Mouse (Mus musculus) C2C12 (cell line): ENCODE measurements around the gene Ap1ar. TPM values are rescaled to one million over a fixed set of nuclear protein-coding genes. Genes with fewer than 3 reads are reported as not detected.

Experiments
- H3K27me3 ChIP-seq: one replicate; pipeline ENCODE4 v1.6.1; 2011; ENCODE audit not compliant: control insufficient read depth, insufficient read depth, insufficient read length
- H3K36me3 ChIP-seq: one replicate; pipeline ENCODE4 v1.6.1; 2011; ENCODE audit not compliant: control insufficient read depth, insufficient read depth
- H3K4me3 ChIP-seq: one replicate; pipeline ENCODE4 v1.5.1; 2011; ENCODE audit warnings: mild to moderate bottlenecking, control low read depth; ENCODE audit not compliant: poor library complexity, insufficient read depth, severe bottlenecking
- H3K79me2 ChIP-seq: one replicate; pipeline ENCODE4 v1.6.1; 2011; ENCODE audit not compliant: control insufficient read depth, insufficient read depth
- H3K79me3 ChIP-seq: one replicate; pipeline ENCODE4 v1.6.1; 2011; ENCODE audit warnings: low read depth, control low read depth
- H3ac ChIP-seq: one replicate; pipeline ENCODE3; 2011; ENCODE audit warnings: low read depth; ENCODE audit not compliant: control insufficient read depth, insufficient read length
- CEBPB ChIP-seq: IDR thresholded peaks from one replicate; pipeline ENCODE4 v1.6.1; 2011; ENCODE audit warnings: low read depth, mild to moderate bottlenecking, control low read depth, moderate library complexity
- CTCF ChIP-seq: IDR thresholded peaks from one replicate; pipeline ENCODE4 v1.5.1; 2011; ENCODE audit not compliant: control insufficient read depth, insufficient read depth, insufficient read length
- FOSL1 ChIP-seq: IDR thresholded peaks from one replicate; pipeline ENCODE4 v1.8.0; 2011; ENCODE audit warnings: mild to moderate bottlenecking, low read length; ENCODE audit not compliant: poor library complexity, insufficient read depth, severe bottlenecking
- MAX ChIP-seq: IDR thresholded peaks from one replicate; pipeline ENCODE4 v1.6.1; 2011; ENCODE audit warnings: mild to moderate bottlenecking, control low read depth
- MYOD1 ChIP-seq: IDR thresholded peaks from one replicate; pipeline ENCODE4 v1.6.1; 2011; ENCODE audit warnings: low read depth; ENCODE audit not compliant: control insufficient read depth, insufficient read length
- MYOG ChIP-seq: IDR thresholded peaks from one replicate; pipeline ENCODE4 v1.6.1; 2011; ENCODE audit not compliant: control insufficient read depth, insufficient read length; ENCODE audit errors: extremely low read depth
- USF1 ChIP-seq: IDR thresholded peaks from one replicate; pipeline ENCODE4 v1.6.1; 2011; ENCODE audit warnings: low read depth, mild to moderate bottlenecking, control low read depth, moderate library complexity
- polyA plus RNA-seq: library from polyadenylated mRNA; unstranded; fragments of >200 nt; fragmentation: generic; extraction: Trizol; gene quantifications from one replicate; pipeline ENCODE4 v1.2.1, GENCODE M21; 2012; ENCODE audit warnings: missing spikeins

Gene Ap1ar
- polyA plus RNA-seq, 1 experiment: 13.0 TPM

- H3K4me3 ChIP-seq: no peak overlapping the region
- no peak overlapping the region for H3ac ChIP-seq
- H3K79me2 ChIP-seq: no peaks in the 10 kb centered on the region
- TF ChIP-seq MYOD1: no peak
- TF ChIP-seq USF1: no peak
- no peak for TF ChIP-seq MAX
- TF ChIP-seq FOSL1: no peak
- no peak for TF ChIP-seq CEBPB
- H3K79me3 ChIP-seq: no peaks in the 10 kb centered on the region
- H3K27me3 ChIP-seq: no peaks in the 10 kb centered on the region
- H3K36me3 ChIP-seq: no peaks in the 10 kb centered on the region
Observed at GRCm38 (mm10) chr3:127759212-127759611, 78.1 kb downstream of the Ap1ar start.

- no peaks in the 10 kb centered on the region for H3K27me3 ChIP-seq
- no peaks in the 10 kb centered on the region for H3K79me2 ChIP-seq
- no peak overlapping the region for H3ac ChIP-seq
- H3K4me3 ChIP-seq: no peak overlapping the region
- H3K79me3 ChIP-seq: no peaks in the 10 kb centered on the region
- TF ChIP-seq CEBPB: no peak
- no peak for TF ChIP-seq USF1
- no peak for TF ChIP-seq MYOG
- TF ChIP-seq MAX: no peak
- TF ChIP-seq FOSL1: no peak
- no peaks in the 10 kb centered on the region for H3K36me3 ChIP-seq
Observed at GRCm38 (mm10) chr3:127758806-127759205, 78.5 kb downstream of the Ap1ar start.

- Histone ChIP-seq H3ac (no peak overlapping the region), H3K36me3 (no peaks in the 10 kb centered on the region), H3K27me3 (no peaks in the 10 kb centered on the region), H3K4me3 (no peak overlapping the region), H3K79me2 (no peaks in the 10 kb centered on the region), H3K79me3 (no peaks in the 10 kb centered on the region)
- TF ChIP-seq FOSL1: no peak
- no peak for TF ChIP-seq MAX
- no peak for TF ChIP-seq USF1
- TF ChIP-seq CEBPB: no peak
- TF ChIP-seq CTCF: no peak
- no peak for TF ChIP-seq MYOD1
- TF ChIP-seq MYOG: no peak
Observed at GRCm38 (mm10) chr3:127757886-127758301, 79.4 kb downstream of the Ap1ar start.

Other genes starting within 250 kb of the Ap1ar start
- gene Neurog2, start 204.4 kb downstream of the Ap1ar start, polyA plus RNA-seq: not detected
- 0.60 TPM for gene Alpk1, start 57.0 kb downstream of the Ap1ar start, polyA plus RNA-seq
- gene Tifa, start 47.7 kb downstream of the Ap1ar start, polyA plus RNA-seq: 0.18 TPM
- gene Fam241a, start 58.8 kb upstream of the Ap1ar start, polyA plus RNA-seq: 0.57 TPM